In genomic region chr6:111625501-111625900, GRCm38 (mm10) we compare ENCODE assay signal across 24 mouse cellular contexts.
DNase-seq lines count a peak whose midpoint lies in the region.
"Had no signal": no experiment of that assay in that cellular context is flagged by ENCODE, and none has a peak within 500 bp of the region (broad histone marks: within the 10 kb centered on the region; RNA-seq: fewer than 3 reads in every experiment).

No protein-coding gene starts in this region.

- no peaks in the 10 kb centered on the region for H3K27me3 ChIP-seq in heart, embryonic 10.5 days (ENCODE audit: insufficient read depth, poor library complexity, severe bottlenecking)
- H3K27me3 ChIP-seq: CH12.LX, Patski had no signal

- no peak overlapping the region for H3K4me3 ChIP-seq in heart, embryonic 10.5 days

- DNase-seq in A20 (ENCODE audit: low read depth, low spot score) (peak; percentile 3), ES-CJ7 (ENCODE audit: low read depth, low spot score) (peak; percentile 27), R1 (ENCODE audit: low read depth, low spot score) (peak; percentile 79), ZHBTc4 (ENCODE audit: low read depth, low spot score) (peak; percentile 36)
- DNase-seq in frontal cortex, postnatal 14 days (ENCODE audit: low spot score in 2 of 2) = no peak
- DNase-seq in left cerebral cortex, adult 18-20 months (ENCODE audit: low spot score in 2 of 2) = no peak
- DNase-seq in heart, embryonic 10.5 days (ENCODE audit: low spot score) = no peak
- no peak for DNase-seq in frontal cortex, adult 2 months (ENCODE audit: extremely low spot score in 1 of 2, low spot score in 1 of 2)
- DNase-seq: adrenal gland, adult 2 months; adrenal gland, adult 8-10 months; adrenal gland, postnatal 10 days; adrenal gland, postnatal 14 days; adrenal gland, postnatal 25 days; adrenal gland, postnatal 36 days; B cell, adult 2 months; cerebellum, adult 11 months; cerebellum, adult 11-12 months; cerebellum, adult 18-20 months; cerebellum, adult 2 months; cerebellum, adult 8-10 months; cerebellum, adult 9-10 months had no signal

- H3K4me1 ChIP-seq in heart, embryonic 10.5 days = no peaks in the 10 kb centered on the region

- no peaks in the 10 kb centered on the region for H3K36me3 ChIP-seq in heart, embryonic 10.5 days
- H3K36me3 ChIP-seq: G1E had no signal

- H3K27ac ChIP-seq in heart, embryonic 10.5 days = no peak overlapping the region

- no peaks in the 10 kb centered on the region for H3K9me3 ChIP-seq in heart, embryonic 10.5 days

Comparison
In these comparisons a context has a peak if more than half of its experiments do, and no peak if none do; other contexts are left out.
1. DNase-seq: peak in A20 (single experiment), ES-CJ7 (single experiment), R1 (single experiment) and ZHBTc4 (single experiment); none in frontal cortex, postnatal 14 days (0 of 2), left cerebral cortex, adult 18-20 months (0 of 2), heart, embryonic 10.5 days (single experiment) and frontal cortex, adult 2 months (0 of 2).